Mouse (Mus musculus) forebrain, embryonic 11.5 days (tissue): ENCODE measurements around the gene Akap6. TPM values are rescaled to one million over a fixed set of nuclear protein-coding genes. Genes with fewer than 3 reads are reported as not detected.
A peak's percentile ranks its signal among the peaks of the same experiment; 100 is the strongest.

ENCODE experiments used
- ATAC-seq: fragments of 200-750 bp; cut with Nextera tagmentation; replicated peaks from 2 replicates; pipeline ENCODE4 v1.8.0; 2017; ENCODE audit warnings: moderate TSS enrichment; ENCODE audit not compliant: low FRiP score
- DNase-seq: peaks from one replicate; pipeline ENCODE4 v3.0.0-alpha.2; 2017; ENCODE audit warnings: low spot score
- H3K27ac ChIP-seq: fragments of 300-500 bp; sonication (generic); 2 replicates; pipeline ENCODE4 v1.5.1; 2014; ENCODE audit warnings: low read depth, low read length
- H3K27me3 ChIP-seq: fragments of 300-500 bp; sonication (generic); 2 replicates; pipeline ENCODE4 v1.6.1; 2014; ENCODE audit warnings: mild to moderate bottlenecking, low read length, mixed read lengths; ENCODE audit not compliant: control insufficient read depth, insufficient read depth
- H3K36me3 ChIP-seq: fragments of 300-500 bp; sonication (generic); 2 replicates; pipeline ENCODE4 v1.6.1; 2014; ENCODE audit warnings: mild to moderate bottlenecking, low read length, moderate library complexity, mixed read lengths; ENCODE audit not compliant: control insufficient read depth, insufficient read depth
- H3K4me1 ChIP-seq: fragments of 300-500 bp; sonication (generic); replicated peaks from 2 replicates; pipeline ENCODE4 v1.6.1; 2014; ENCODE audit warnings: low read length, mixed read lengths; ENCODE audit not compliant: control insufficient read depth, insufficient read depth
- H3K4me2 ChIP-seq: fragments of 300-500 bp; sonication (generic); 2 replicates; pipeline ENCODE4 v1.6.1; 2014; ENCODE audit warnings: low read depth, mild to moderate bottlenecking, low read length, moderate library complexity, mixed read lengths; ENCODE audit not compliant: severe bottlenecking
- H3K4me3 ChIP-seq: fragments of 300-500 bp; sonication (generic); 2 replicates; pipeline ENCODE4 v1.5.1; 2014; ENCODE audit warnings: low read depth, low read length
- H3K9ac ChIP-seq: fragments of 300-500 bp; sonication (generic); 2 replicates; pipeline ENCODE4 v1.6.1; 2014; ENCODE audit warnings: low read length
- H3K9me3 ChIP-seq: fragments of 300-500 bp; sonication (generic); 2 replicates; pipeline ENCODE4 v1.6.1; 2016; ENCODE audit warnings: low read length, mixed read lengths; ENCODE audit not compliant: control insufficient read depth
- WGBS: fragments of 180-500 bp; shearing (Covaris S2); extraction: QIAGEN DNeasy Blood & Tissue Kit; methylation state at CpG from one replicate; pipeline ENCODE4 v1.1.7; 2014; 5-methylcytosine and 5-hydroxymethylcytosine counted together
- polyA plus RNA-seq: library from polyadenylated mRNA; unstranded; fragments of >200 nt; fragmentation: Nextera tagmentation; extraction: Ambion mirVana; gene quantifications from 2 replicates; pipeline ENCODE4 v1.2.1, GENCODE M21; 2014

Gene Akap6
- polyA plus RNA-seq, 1 experiment from 2014 or later: 13.2 TPM

- WGBS: 87% methylated on average over 9 of the region's 9 CpGs
These were observed 175.2 kb downstream of the Akap6 start for GRCm38 (mm10) chr12:52874332-52874923.

DNA sequence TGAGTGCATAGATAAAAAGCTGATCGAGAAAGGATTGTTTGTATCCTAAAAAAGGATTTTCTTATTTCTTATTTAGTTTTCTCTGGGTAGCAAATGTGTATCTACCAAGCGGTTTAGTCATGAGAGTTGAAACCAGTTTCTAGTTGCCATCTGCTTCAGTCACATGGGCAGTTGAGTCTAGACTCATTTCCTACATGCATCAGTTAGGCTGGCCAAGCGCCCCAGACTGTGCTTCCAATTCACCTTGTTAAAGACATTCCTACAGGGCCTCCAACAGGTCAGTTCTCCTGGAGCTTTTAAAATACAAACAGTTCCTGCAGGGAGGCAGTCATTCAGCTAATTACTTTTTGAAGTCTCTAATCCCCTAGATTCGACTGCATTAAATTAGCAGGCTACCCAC lies 176.9 kb downstream of the Akap6 start:
- Histone ChIP-seq H3K9me3 (no peaks in the 10 kb centered on the region), H3K27ac (no peak overlapping the region), H3K4me2 (no peak overlapping the region), H3K27me3 (no peaks in the 10 kb centered on the region), H3K4me3 (no peak overlapping the region), H3K9ac (no peak overlapping the region), H3K4me1 (no peaks in the 10 kb centered on the region), H3K36me3 (no peaks in the 10 kb centered on the region)
- ATAC-seq (0 out of 2 replicates have a peak, but pooled peaks have one; percentile 56), DNase-seq (peak; percentile 61)
- 31% methylated on average over 4 of the region's 4 CpGs for WGBS

More at GRCm38 (mm10) chr12:52874332-52874923, 175.2 kb downstream of the Akap6 start:
- no peaks in the 10 kb centered on the region for H3K36me3 ChIP-seq
- H3K9ac ChIP-seq: no peak overlapping the region
- ATAC-seq (no peak), DNase-seq (no peak)
- H3K4me3 ChIP-seq: no peak overlapping the region
- no peaks in the 10 kb centered on the region for H3K9me3 ChIP-seq
- no peak overlapping the region for H3K27ac ChIP-seq
- H3K27me3 ChIP-seq: no peaks in the 10 kb centered on the region
- H3K4me1 ChIP-seq: no peaks in the 10 kb centered on the region
- no peak overlapping the region for H3K4me2 ChIP-seq

- no peak for DNase-seq
- 82% methylated on average over 8 of the region's 8 CpGs for WGBS
These were observed 178.0 kb downstream of the Akap6 start for GRCm38 (mm10) chr12:52876978-52877769.

GRCm38 (mm10) chr12:52879324-52879723 lies 180.1 kb downstream of the Akap6 start:
- Histone ChIP-seq H3K36me3 (no peaks in the 10 kb centered on the region), H3K27ac (no peak overlapping the region), H3K4me2 (no peak overlapping the region), H3K9ac (no peak overlapping the region), H3K4me3 (no peak overlapping the region), H3K4me1 (no peaks in the 10 kb centered on the region), H3K9me3 (no peaks in the 10 kb centered on the region), H3K27me3 (no peaks in the 10 kb centered on the region)
- no peak for ATAC-seq
- 95% methylated on average over 8 of the region's 8 CpGs for WGBS
- DNase-seq: no peak

More at GRCm38 (mm10) chr12:52876978-52877769, 178.0 kb downstream of the Akap6 start:
- Histone ChIP-seq H3K27ac (no peak overlapping the region), H3K9ac (no peak overlapping the region), H3K9me3 (no peaks in the 10 kb centered on the region), H3K4me2 (no peak overlapping the region), H3K36me3 (no peaks in the 10 kb centered on the region), H3K4me1 (no peaks in the 10 kb centered on the region), H3K4me3 (no peak overlapping the region), H3K27me3 (no peaks in the 10 kb centered on the region)
- ATAC-seq: no peak

GRCm38 (mm10) chr12:52892519-52892918 lies 193.3 kb downstream of the Akap6 start:
- WGBS: 96% methylated on average over 7 of the region's 7 CpGs
- DNase-seq: peak; percentile 44
- Histone ChIP-seq H3K9ac (no peak overlapping the region), H3K27ac (no peak overlapping the region), H3K27me3 (no peaks in the 10 kb centered on the region), H3K4me3 (no peak overlapping the region), H3K36me3 (no peaks in the 10 kb centered on the region), H3K4me2 (no peak overlapping the region), H3K4me1 (no peaks in the 10 kb centered on the region), H3K9me3 (no peaks in the 10 kb centered on the region)
- ATAC-seq: no peak

DNA sequence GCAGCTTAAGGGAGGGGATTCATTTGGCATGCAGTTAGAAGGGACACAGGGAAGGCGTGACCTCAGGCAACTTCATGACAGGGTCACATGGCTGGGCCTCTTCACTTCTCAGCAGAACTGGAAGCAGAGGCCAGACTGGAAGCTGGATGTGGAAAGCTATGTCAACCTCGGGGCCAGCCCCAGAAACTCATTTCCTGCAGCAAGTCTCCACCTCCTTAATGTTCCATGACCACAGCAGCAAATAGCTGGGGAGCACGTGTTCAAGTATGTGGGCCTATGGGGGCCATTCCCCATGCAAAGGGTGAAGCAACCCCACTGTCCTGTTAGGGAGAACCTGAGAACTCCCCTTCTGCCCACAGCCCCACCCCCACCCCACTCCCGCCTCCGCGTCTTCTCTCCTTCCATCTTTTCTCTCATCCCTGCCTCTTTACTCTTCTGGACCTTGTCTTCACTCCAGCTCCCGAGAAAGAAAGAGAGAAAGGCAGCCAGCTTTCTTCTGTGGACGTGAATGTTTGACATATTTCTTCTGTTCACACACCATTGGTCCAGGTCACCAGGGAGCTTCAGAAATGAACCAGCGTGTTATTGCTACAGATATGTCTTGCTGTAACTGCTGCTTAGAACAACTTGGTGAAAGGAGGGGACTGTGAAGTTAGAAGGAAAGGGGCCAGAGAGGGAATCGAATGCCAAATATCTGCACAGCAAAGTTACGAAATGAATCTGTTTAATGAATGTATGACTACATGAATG lies 194.6 kb downstream of the Akap6 start:
- DNase-seq (peak; percentile 28), ATAC-seq (no peak)
- H3K9ac ChIP-seq: no peak overlapping the region
- no peak overlapping the region for H3K4me2 ChIP-seq
- H3K4me1 ChIP-seq: no peaks in the 10 kb centered on the region
- no peaks in the 10 kb centered on the region for H3K9me3 ChIP-seq
- no peak overlapping the region for H3K27ac ChIP-seq
- no peaks in the 10 kb centered on the region for H3K27me3 ChIP-seq
- no peaks in the 10 kb centered on the region for H3K36me3 ChIP-seq
- WGBS: 88% methylated on average over 11 of the region's 11 CpGs
- H3K4me3 ChIP-seq: no peak overlapping the region

DNA sequence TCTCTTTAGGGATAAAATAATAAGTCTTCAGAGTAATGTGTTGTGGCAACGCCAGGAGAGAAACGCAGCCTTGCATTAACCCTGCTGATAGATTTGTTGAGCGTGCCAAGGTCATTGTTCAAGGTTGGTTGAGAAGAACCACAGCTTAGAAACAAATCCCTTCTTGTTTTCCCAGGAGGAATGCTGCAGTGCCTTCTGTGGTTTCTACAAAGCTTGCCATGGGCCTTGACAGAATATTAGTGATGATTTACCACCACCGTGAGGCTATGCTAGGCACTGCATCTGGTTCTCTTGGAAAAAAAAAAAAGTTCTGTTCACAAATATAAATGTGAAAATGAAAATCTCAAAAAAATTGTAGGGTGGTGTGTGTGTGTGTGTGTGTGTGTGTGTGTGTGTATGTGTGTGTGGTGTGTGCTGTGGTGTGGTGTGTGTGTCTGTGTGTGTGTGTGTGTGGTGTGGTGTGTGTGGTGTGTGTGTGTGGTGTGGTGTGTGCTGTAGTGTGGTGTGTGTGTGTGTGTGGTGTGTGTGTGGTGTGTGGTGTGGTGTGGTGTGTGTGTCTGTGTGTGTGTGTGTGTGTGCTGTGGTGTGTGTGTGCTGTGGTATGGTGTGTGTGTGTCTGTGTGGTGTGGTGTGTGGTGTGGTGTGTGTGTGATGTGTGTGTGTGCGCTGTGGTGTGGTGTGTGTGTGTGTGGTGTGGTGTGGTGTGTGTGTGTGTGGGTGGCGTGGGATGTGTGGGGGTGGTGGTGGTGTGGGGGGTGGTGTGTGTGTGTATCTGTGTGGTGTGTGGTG lies 196.7 kb downstream of the Akap6 start:
- no peaks in the 10 kb centered on the region for H3K9me3 ChIP-seq
- no peak overlapping the region for H3K9ac ChIP-seq
- H3K4me3 ChIP-seq: no peak overlapping the region
- no peak overlapping the region for H3K4me2 ChIP-seq
- no peak overlapping the region for H3K27ac ChIP-seq
- no peaks in the 10 kb centered on the region for H3K4me1 ChIP-seq
- H3K36me3 ChIP-seq: no peaks in the 10 kb centered on the region
- ATAC-seq (no peak; the same call in 1 of the 2 replicates), DNase-seq (peak; percentile 62)
- H3K27me3 ChIP-seq: no peaks in the 10 kb centered on the region
- WGBS: 37% methylated on average over 5 of the region's 6 CpGs

- ATAC-seq (no peak), DNase-seq (peak; percentile 44)
- Histone ChIP-seq H3K4me3 (no peak overlapping the region), H3K4me1 (no peaks in the 10 kb centered on the region), H3K9me3 (no peaks in the 10 kb centered on the region), H3K9ac (no peak overlapping the region), H3K36me3 (no peaks in the 10 kb centered on the region), H3K27me3 (no peaks in the 10 kb centered on the region), H3K4me2 (no peak overlapping the region), H3K27ac (no peak overlapping the region)
- WGBS: 56% methylated on average over 3 of the region's 3 CpGs
These were observed 197.6 kb downstream of the Akap6 start for GRCm38 (mm10) chr12:52896785-52897184.
